Mouse (Mus musculus) kidney, embryonic 16.5 days (tissue): ENCODE results near the gene Cxcl10. TPM values are rescaled to one million over a fixed set of nuclear protein-coding genes. Genes with fewer than 3 reads are reported as not detected.

Source experiments
- ATAC-seq: fragments of 200-750 bp; cut with Nextera tagmentation; 2 replicates; pipeline ENCODE4 v1.8.0; 2017; ENCODE audit warnings: moderate TSS enrichment; ENCODE audit not compliant: low FRiP score, low TSS enrichment
- H3K27ac ChIP-seq: fragments of 300-500 bp; sonication (generic); 2 replicates; pipeline ENCODE4 v1.5.1; 2014; ENCODE audit warnings: low read length
- H3K27me3 ChIP-seq: fragments of 300-500 bp; sonication (generic); 2 replicates; pipeline ENCODE4 v1.6.1; 2014; ENCODE audit warnings: low read length, control low read depth, mixed read lengths; ENCODE audit not compliant: insufficient read depth
- H3K36me3 ChIP-seq: fragments of 300-500 bp; sonication (generic); 2 replicates; pipeline ENCODE4 v1.6.1; 2014; ENCODE audit warnings: low read length, control low read depth, mixed read lengths; ENCODE audit not compliant: insufficient read depth
- H3K4me1 ChIP-seq: fragments of 300-500 bp; sonication (generic); 2 replicates; pipeline ENCODE4 v1.6.1; 2014; ENCODE audit warnings: low read length, control low read depth, mixed read lengths; ENCODE audit not compliant: insufficient read depth
- H3K4me2 ChIP-seq: fragments of 300-500 bp; sonication (generic); replicated peaks from 2 replicates; pipeline ENCODE4 v1.6.1; 2014; ENCODE audit warnings: low read depth, low read length
- H3K4me3 ChIP-seq: fragments of 300-500 bp; sonication (generic); 2 replicates; pipeline ENCODE4 v1.5.1; 2014; ENCODE audit warnings: mild to moderate bottlenecking, low read length
- H3K9ac ChIP-seq: fragments of 300-500 bp; sonication (generic); replicated peaks from 2 replicates; pipeline ENCODE4 v1.6.1; 2014; ENCODE audit warnings: low read length
- H3K9me3 ChIP-seq: fragments of 300-500 bp; sonication (generic); 2 replicates; pipeline ENCODE4 v1.6.1; 2016; ENCODE audit warnings: low read length, control low read depth
- WGBS: fragments of 180-500 bp; shearing (Covaris S2); extraction: QIAGEN DNeasy Blood & Tissue Kit; methylation state at CpG from one replicate; pipeline ENCODE4 v1.1.7; 2014; 5-methylcytosine and 5-hydroxymethylcytosine counted together
- polyA plus RNA-seq: library from polyadenylated mRNA; unstranded; fragments of >200 nt; fragmentation: Nextera tagmentation; extraction: Ambion mirVana; gene quantifications from 2 replicates; pipeline ENCODE4 v1.2.1, GENCODE M21; 2015

Gene Cxcl10
- polyA plus RNA-seq: 1.1 TPM in 2 replicates

- H3K9ac ChIP-seq: no peak within 1 kb of the TSS; the same call in 1 of the 2 replicates
- WGBS: 10% methylated on average over 14 of the region's 14 CpGs
These were observed at the start of gene Cxcl10 for GRCm38 (mm10) chr5:92348794-92349413. Gene Cxcl10, minus strand, starts transcription at chr5:92348889.

GRCm38 (mm10) chr5:92398153-92398552, 49.5 kb upstream of the Cxcl10 start:
- Histone ChIP-seq H3K4me1 (no peaks in the 10 kb centered on the region), H3K4me3 (no peak overlapping the region), H3K4me2 (no peak overlapping the region), H3K9ac (no peak overlapping the region), H3K36me3 (no peaks in the 10 kb centered on the region), H3K27me3 (peaks cover 11% of the 10 kb centered on the region), H3K9me3 (no peaks in the 10 kb centered on the region), H3K27ac (no peak overlapping the region)
- 19% methylated on average over 5 of the region's 5 CpGs for WGBS
- ATAC-seq: peak; percentile 90

More at GRCm38 (mm10) chr5:92348794-92349413, at the start of gene Cxcl10:
- Histone ChIP-seq H3K4me3 (peak within 1 kb of the TSS; percentile 34), H3K4me2 (peak within 1 kb of the TSS; percentile 51), H3K27me3 (0 out of 2 replicates have a peak, but pooled peaks cover 4% of the 10 kb centered on the region), H3K27ac (no peak within 1 kb of the TSS), H3K4me1 (peaks cover 16% of the 10 kb centered on the region), H3K9me3 (no peaks in the 10 kb centered on the region), H3K36me3 (no peaks in the 10 kb centered on the region)
- peak; percentile 85 for ATAC-seq

- no peak; the same call in 1 of the 2 replicates for ATAC-seq
- Histone ChIP-seq H3K4me2 (no peak overlapping the region), H3K4me1 (no peaks in the 10 kb centered on the region)
These were observed 47.8 kb upstream of the Cxcl10 start for GRCm38 (mm10) chr5:92396476-92396875.

GRCm38 (mm10) chr5:92395764-92396163, 47.1 kb upstream of the Cxcl10 start:
- ATAC-seq: no peak
- Histone ChIP-seq H3K4me2 (no peak overlapping the region), H3K27ac (no peak overlapping the region), H3K4me3 (no peak overlapping the region), H3K9ac (no peak overlapping the region), H3K27me3 (peaks cover 32% of the 10 kb centered on the region), H3K9me3 (no peaks in the 10 kb centered on the region), H3K36me3 (no peaks in the 10 kb centered on the region), H3K4me1 (no peaks in the 10 kb centered on the region)
- WGBS: 98% methylated on average over 3 of the region's 3 CpGs

More at GRCm38 (mm10) chr5:92396476-92396875, 47.8 kb upstream of the Cxcl10 start:
- Histone ChIP-seq H3K36me3 (no peaks in the 10 kb centered on the region), H3K27me3 (peaks cover 25% of the 10 kb centered on the region), H3K27ac (no peak overlapping the region), H3K9me3 (no peaks in the 10 kb centered on the region), H3K4me3 (no peak overlapping the region), H3K9ac (no peak overlapping the region)
- 73% methylated on average over 6 of the region's 6 CpGs for WGBS

- no peaks in the 10 kb centered on the region for H3K36me3 ChIP-seq
- no peak overlapping the region for H3K27ac ChIP-seq
- H3K4me3 ChIP-seq: no peak overlapping the region
- no peaks in the 10 kb centered on the region for H3K9me3 ChIP-seq
- WGBS: 64% methylated on average over 10 of the region's 10 CpGs
- H3K4me1 ChIP-seq: no peaks in the 10 kb centered on the region
- H3K4me2 ChIP-seq: no peak overlapping the region
- no peak overlapping the region for H3K9ac ChIP-seq
- peaks cover 46% of the 10 kb centered on the region for H3K27me3 ChIP-seq
- ATAC-seq: no peak
These were observed 45.2 kb upstream of the Cxcl10 start for GRCm38 (mm10) chr5:92393863-92394262.

GRCm38 (mm10) chr5:92392542-92392941, 43.9 kb upstream of the Cxcl10 start:
- ATAC-seq: no peak
- Histone ChIP-seq H3K4me1 (no peaks in the 10 kb centered on the region), H3K4me3 (peak overlapping the region; percentile 36), H3K9ac (peak overlapping the region; percentile 1; the same call in 1 of the 2 replicates), H3K9me3 (no peaks in the 10 kb centered on the region), H3K27ac (no peak overlapping the region), H3K27me3 (peaks cover 47% of the 10 kb centered on the region), H3K36me3 (no peaks in the 10 kb centered on the region), H3K4me2 (peak overlapping the region; percentile 53)
- 44% methylated on average over 18 of the region's 18 CpGs for WGBS

- Histone ChIP-seq H3K27ac (no peak overlapping the region), H3K4me2 (no peak overlapping the region), H3K27me3 (peaks cover 47% of the 10 kb centered on the region), H3K9me3 (no peaks in the 10 kb centered on the region), H3K36me3 (no peaks in the 10 kb centered on the region), H3K4me1 (0 out of 2 replicates have a peak, but pooled peaks cover 2% of the 10 kb centered on the region), H3K9ac (no peak overlapping the region), H3K4me3 (no peak overlapping the region)
- ATAC-seq: no peak
- 72% methylated on average over 8 of the region's 8 CpGs for WGBS
These were observed 41.9 kb upstream of the Cxcl10 start for GRCm38 (mm10) chr5:92390615-92391014.

- Histone ChIP-seq H3K9ac (no peak overlapping the region), H3K36me3 (no peaks in the 10 kb centered on the region), H3K4me1 (0 out of 2 replicates have a peak, but pooled peaks cover 2% of the 10 kb centered on the region), H3K27ac (no peak overlapping the region), H3K27me3 (peaks cover 47% of the 10 kb centered on the region), H3K9me3 (no peaks in the 10 kb centered on the region), H3K4me2 (no peak overlapping the region), H3K4me3 (no peak overlapping the region)
- 81% methylated on average over 2 of the region's 2 CpGs for WGBS
- no peak for ATAC-seq
These were observed 41.3 kb upstream of the Cxcl10 start for GRCm38 (mm10) chr5:92389977-92390376.

GRCm38 (mm10) chr5:92387433-92387832, 38.7 kb upstream of the Cxcl10 start:
- whole genome bisulfite sequencing: 50% methylated on average over 11 of the region's 11 CpGs

GRCm38 (mm10) chr5:92386643-92387042, 38.0 kb upstream of the Cxcl10 start:
- Histone ChIP-seq H3K27ac (no peak overlapping the region), H3K4me1 (0 out of 2 replicates have a peak, but pooled peaks cover 2% of the 10 kb centered on the region), H3K36me3 (no peaks in the 10 kb centered on the region), H3K4me2 (no peak overlapping the region), H3K27me3 (peaks cover 24% of the 10 kb centered on the region), H3K4me3 (no peak overlapping the region), H3K9ac (no peak overlapping the region), H3K9me3 (no peaks in the 10 kb centered on the region)
- ATAC-seq: peak; percentile 58; the same call in 1 of the 2 replicates
- WGBS: 22% methylated on average over 6 of the region's 6 CpGs

More at GRCm38 (mm10) chr5:92387433-92387832, 38.7 kb upstream of the Cxcl10 start:
- no peak overlapping the region for H3K9ac ChIP-seq
- no peaks in the 10 kb centered on the region for H3K9me3 ChIP-seq
- no peak overlapping the region for H3K4me3 ChIP-seq
- H3K27ac ChIP-seq: no peak overlapping the region
- no peak overlapping the region for H3K4me2 ChIP-seq
- no peaks in the 10 kb centered on the region for H3K36me3 ChIP-seq
- 0 out of 2 replicates have a peak, but pooled peaks have one; percentile 13 for ATAC-seq
- 0 out of 2 replicates have a peak, but pooled peaks cover 2% of the 10 kb centered on the region for H3K4me1 ChIP-seq
- H3K27me3 ChIP-seq: peaks cover 31% of the 10 kb centered on the region
